8 mouse cellular contexts compared by ENCODE assay signal in genomic region chr11:29514325-29514681, GRCm38 (mm10). TPM values are rescaled to one million over a fixed set of nuclear protein-coding genes. Genes with fewer than 3 reads are reported as not detected.
DNase-seq lines count a peak whose midpoint lies in the region; ATAC-seq and TF ChIP-seq lines count a peak whose summit lies in the region.

No protein-coding gene starts in this region.

- no peak for DNase-seq in heart, adult 2 months
- DNase-seq in heart, postnatal 4 days: no peak
- DNase-seq in forebrain, postnatal 0 days: no peak
- peak; percentile 3 for DNase-seq in lung, postnatal 36 days
- DNase-seq in adrenal gland, adult 18-20 months (ENCODE audit: low spot score in 2 of 2): no peak
- DNase-seq in embryo, embryonic 11 days: no peak
- DNase-seq in urinary bladder, postnatal 10 days (ENCODE audit: low spot score): no peak

- H3K9me3 ChIP-seq in E14TG2a.4 (ENCODE audit: low read length): no peaks in the 10 kb centered on the region
- H3K9me3 ChIP-seq in forebrain, postnatal 0 days (ENCODE audit: low read length): no peaks in the 10 kb centered on the region

- no peak for TF ChIP-seq CTCF in heart, adult 2 months (IDR thresholded peaks at IDR 0.05)
- no peak for TF ChIP-seq CTCF in E14TG2a.4 (conservative IDR thresholded peaks at IDR 0.05; ENCODE audit: low read length)
- TF ChIP-seq CTCF in forebrain, postnatal 0 days (IDR thresholded peaks at IDR 0.05; ENCODE audit: low read depth): no peak

- peaks cover 1% of the 10 kb centered on the region; the same call in 1 of the 2 replicates for H3K4me1 ChIP-seq in heart, adult 2 months (ENCODE audit: control insufficient read depth, insufficient read depth, low read length)
- H3K4me1 ChIP-seq in E14TG2a.4 (replicated peaks; ENCODE audit: low read depth, low read length): peaks cover 18% of the 10 kb centered on the region
- no peaks in the 10 kb centered on the region for H3K4me1 ChIP-seq in forebrain, postnatal 0 days (ENCODE audit: insufficient read depth)

- H3K27me3 ChIP-seq in heart, adult 2 months (ENCODE audit: control insufficient read depth, insufficient read depth, low read length): no peaks in the 10 kb centered on the region
- no peaks in the 10 kb centered on the region for H3K27me3 ChIP-seq in E14TG2a.4 (ENCODE audit: insufficient read depth, low read length)
- no peaks in the 10 kb centered on the region for H3K27me3 ChIP-seq in forebrain, postnatal 0 days (ENCODE audit: insufficient read depth, low read length)

- peak overlapping the region; percentile 82 for H3K9ac ChIP-seq in heart, adult 2 months (ENCODE audit: low read depth, low read length)
- H3K9ac ChIP-seq in forebrain, postnatal 0 days: peak overlapping the region; percentile 19; the same call in 1 of the 2 replicates

- peak overlapping the region; percentile 72 for H3K27ac ChIP-seq in heart, adult 2 months
- H3K27ac ChIP-seq in forebrain, postnatal 0 days (ENCODE audit: low read depth, low read length): no peak overlapping the region

- 21% methylated on average over 10 of the region's 10 CpGs for WGBS in heart, adult 2 months
- 29% methylated on average over 10 of the region's 10 CpGs for WGBS in forebrain, postnatal 0 days

- intact Hi-C loops in heart, adult 2 months (cut with DNase I): loop anchor here (10.0 kb wide), 1 partner anchor 340 kb away; the partner anchor contains the start of gene Ppp4r3b

- H3K79me2 ChIP-seq in heart, adult 2 months (replicated peaks; ENCODE audit: control insufficient read depth, insufficient read depth, low read length): no peaks in the 10 kb centered on the region

- no peak; the same call in 1 of the 2 replicates for ATAC-seq in forebrain, postnatal 0 days

- TF ChIP-seq EP300 in heart, adult 2 months (IDR thresholded peaks at IDR 0.05; ENCODE audit: insufficient read depth, low read depth, low read length): no peak

- H3K4me3 ChIP-seq in heart, adult 2 months: peak overlapping the region; percentile 64
- H3K4me3 ChIP-seq in E14TG2a.4 (replicated peaks; ENCODE audit: low read length): peak overlapping the region; percentile 88
- H3K4me3 ChIP-seq in forebrain, postnatal 0 days (ENCODE audit: low read depth, low read length): peak overlapping the region; percentile 46

- H3K36me3 ChIP-seq in heart, adult 2 months (ENCODE audit: control insufficient read depth, insufficient read depth, low read length): peaks cover 3% of the 10 kb centered on the region
- peaks cover 30% of the 10 kb centered on the region for H3K36me3 ChIP-seq in E14TG2a.4 (ENCODE audit: insufficient read depth, low read length)
- peaks cover 17% of the 10 kb centered on the region for H3K36me3 ChIP-seq in forebrain, postnatal 0 days (ENCODE audit: insufficient read depth)

- H3K4me2 ChIP-seq in forebrain, postnatal 0 days (ENCODE audit: low read depth): peak overlapping the region; percentile 55

- TF ChIP-seq POLR2A in heart, adult 2 months (IDR thresholded peaks at IDR 0.05; ENCODE audit: insufficient read depth, low read depth, low read length): no peak

RNA-seq across cellular contexts. Expression of gene Prorsd1, which starts 0.5 kb away (rescaled TPM):
- 10 to 100 TPM; 20.4 to 22.0 TPM for total RNA-seq in heart, adult 2 months (2021)
- 6.7 and 12.2 TPM in 2 replicates for polyA plus RNA-seq in heart, adult 2 months (2012; rRNA removed)
- 10 to 100 TPM; 14.2 to 17.7 TPM for total RNA-seq in heart, postnatal 4 days (2021)
- total RNA-seq in forebrain, postnatal 0 days (2014; rRNA removed): 3.5 and 4.5 TPM in 2 replicates
- 5.9 and 6.5 TPM in 2 replicates for polyA plus RNA-seq in forebrain, postnatal 0 days (2015; fragmentation: Nextera tagmentation; extraction: Ambion mirVana)
- total RNA-seq in adrenal gland, adult 18-20 months (2021): 10 to 100 TPM; 25.4 to 28.1 TPM

RNA-seq across cellular contexts. Expression of gene Mtif2, which starts 11.9 kb away (rescaled TPM):
- 10 to 100 TPM; 51.2 to 53.5 TPM for total RNA-seq in heart, adult 2 months (2021)
- polyA plus RNA-seq in heart, adult 2 months (2012; rRNA removed): 19.7 and 38.6 TPM in 2 replicates
- total RNA-seq in heart, postnatal 4 days (2021): 10 to 100 TPM; 43.4 to 49.4 TPM
- total RNA-seq in forebrain, postnatal 0 days (2014; rRNA removed): 32.4 and 43.9 TPM in 2 replicates
- 23.0 and 35.5 TPM in 2 replicates for polyA plus RNA-seq in forebrain, postnatal 0 days (2015; fragmentation: Nextera tagmentation; extraction: Ambion mirVana)
- total RNA-seq in adrenal gland, adult 18-20 months (2021): 10 to 100 TPM; 29.5 to 37.2 TPM

RNA-seq across cellular contexts. Expression of gene Clhc1, which starts 33.4 kb away (rescaled TPM):
- not detected for total RNA-seq in heart, adult 2 months (2021)
- polyA plus RNA-seq in heart, adult 2 months (2012; rRNA removed): 0.15 TPM in 1 of 2 replicates, not detected in the other
- under 1 TPM in 1 of 2 experiments, not detected in 1; 0.18 TPM for total RNA-seq in heart, postnatal 4 days (2021)
- total RNA-seq in forebrain, postnatal 0 days (2014; rRNA removed): not detected in 2 replicates
- 0.16 TPM in 1 of 2 replicates, not detected in the other for polyA plus RNA-seq in forebrain, postnatal 0 days (2015; fragmentation: Nextera tagmentation; extraction: Ambion mirVana)
- total RNA-seq in adrenal gland, adult 18-20 months (2021): under 1 TPM; 0.20 to 0.22 TPM

RNA-seq across cellular contexts. Expression of gene Rps27a, which starts 33.6 kb away (rescaled TPM):
- 100 to 1,000 TPM; 419 to 481 TPM for total RNA-seq in heart, adult 2 months (2021)
- 95.6 and 166 TPM in 2 replicates for polyA plus RNA-seq in heart, adult 2 months (2012; rRNA removed)
- 100 to 1,000 TPM; 749 to 777 TPM for total RNA-seq in heart, postnatal 4 days (2021)
- 847 and 1,128 TPM in 2 replicates for total RNA-seq in forebrain, postnatal 0 days (2014; rRNA removed)
- 599 and 871 TPM in 2 replicates for polyA plus RNA-seq in forebrain, postnatal 0 days (2015; fragmentation: Nextera tagmentation; extraction: Ambion mirVana)
- total RNA-seq in adrenal gland, adult 18-20 months (2021): 100 to 1,000 TPM; 729 to 802 TPM
